Mouse (Mus musculus): ENCODE measurements around the gene Kcnj1.

Kcnj1 gene

DNA sequence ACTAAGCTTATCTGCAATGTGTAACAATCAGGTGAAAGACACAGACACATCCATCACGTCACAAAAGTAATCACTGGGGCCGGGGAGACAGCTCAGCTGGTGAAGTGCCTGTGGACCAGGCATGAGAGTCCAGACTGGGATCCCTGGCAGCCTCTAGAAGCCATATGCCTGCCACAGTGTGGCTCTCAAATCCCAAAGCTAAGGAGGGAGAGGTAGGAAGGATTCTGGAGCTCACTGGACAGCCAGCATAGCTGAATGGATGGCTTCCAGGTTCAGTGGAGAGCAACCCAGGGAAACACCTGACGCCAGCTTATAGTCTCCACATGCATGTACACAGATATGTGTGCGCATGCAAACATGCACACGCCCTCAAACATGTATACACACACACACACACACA, 76.5 kb downstream of the Kcnj1 start:
- no peak for DNase-seq (ENCODE audit: low spot score)
